Mouse (Mus musculus): ENCODE data around the gene Arnt2. TPM values are rescaled to one million over a fixed set of nuclear protein-coding genes. Genes with fewer than 3 reads are reported as not detected.
A peak's percentile ranks its signal among the peaks of the same experiment; 100 is the strongest.

Arnt2 gene
- polyA plus RNA-seq, 1 experiment from 2014 or later, result 0.15 TPM

GRCm38 (mm10) chr7:84284974-84285373, 125.0 kb downstream of the Arnt2 start:
- no peaks in the 10 kb centered on the region for H3K4me1 ChIP-seq (replicated peaks)
- H3K4me2 ChIP-seq, result no peak overlapping the region
- no peaks in the 10 kb centered on the region for H3K27me3 ChIP-seq
- ATAC-seq (ENCODE audit: insufficient read depth), result no peak
- no peaks in the 10 kb centered on the region for H3K36me3 ChIP-seq (replicated peaks)
- no peak overlapping the region for H3K4me3 ChIP-seq (replicated peaks)
- no peak overlapping the region for H3K27ac ChIP-seq (replicated peaks)
- 40% methylated on average over 3 of the region's 3 CpGs for WGBS (ENCODE audit: insufficient replicate concordance)
- no peak overlapping the region for H3K9ac ChIP-seq
- H3K9me3 ChIP-seq (replicated peaks), result no peaks in the 10 kb centered on the region

- Histone ChIP-seq H3K4me1 (replicated peaks) (no peaks in the 10 kb centered on the region), H3K9ac (no peak overlapping the region), H3K4me3 (replicated peaks) (no peak overlapping the region), H3K27ac (replicated peaks) (no peak overlapping the region), H3K9me3 (replicated peaks) (no peaks in the 10 kb centered on the region), H3K36me3 (replicated peaks) (no peaks in the 10 kb centered on the region), H3K27me3 (no peaks in the 10 kb centered on the region), H3K4me2 (no peak overlapping the region)
- no peak for ATAC-seq (ENCODE audit: insufficient read depth)
- WGBS (ENCODE audit: insufficient replicate concordance), result 54% methylated on average over 4 of the region's 4 CpGs
These were observed 127.7 kb downstream of the Arnt2 start for GRCm38 (mm10) chr7:84282231-84282630.

- Histone ChIP-seq H3K4me1 (replicated peaks) (no peaks in the 10 kb centered on the region), H3K4me2 (no peak overlapping the region), H3K9me3 (replicated peaks) (no peaks in the 10 kb centered on the region), H3K9ac (no peak overlapping the region), H3K36me3 (replicated peaks) (no peaks in the 10 kb centered on the region), H3K27ac (replicated peaks) (no peak overlapping the region), H3K27me3 (no peaks in the 10 kb centered on the region), H3K4me3 (replicated peaks) (no peak overlapping the region)
- ATAC-seq (ENCODE audit: insufficient read depth), result no peak
- 27% methylated on average over 1 of the region's 1 CpGs for WGBS (ENCODE audit: insufficient replicate concordance)
These were observed 130.7 kb downstream of the Arnt2 start for GRCm38 (mm10) chr7:84279231-84279630.

- 63% methylated on average over 10 of the region's 10 CpGs for WGBS (ENCODE audit: insufficient replicate concordance)
- no peak overlapping the region for H3K9ac ChIP-seq
- H3K27ac ChIP-seq (replicated peaks), result no peak overlapping the region
- ATAC-seq (ENCODE audit: insufficient read depth), result no peak
- no peaks in the 10 kb centered on the region for H3K27me3 ChIP-seq
- no peaks in the 10 kb centered on the region for H3K4me1 ChIP-seq (replicated peaks)
- no peaks in the 10 kb centered on the region for H3K9me3 ChIP-seq (replicated peaks)
- H3K4me3 ChIP-seq (replicated peaks), result no peak overlapping the region
- no peak overlapping the region for H3K4me2 ChIP-seq
- no peaks in the 10 kb centered on the region for H3K36me3 ChIP-seq (replicated peaks)
These were observed 134.7 kb downstream of the Arnt2 start for GRCm38 (mm10) chr7:84275312-84275711.

GRCm38 (mm10) chr7:84273930-84274329, 136.0 kb downstream of the Arnt2 start:
- H3K4me2 ChIP-seq, result no peak overlapping the region
- H3K27ac ChIP-seq (replicated peaks), result no peak overlapping the region
- H3K9ac ChIP-seq, result no peak overlapping the region
- no peaks in the 10 kb centered on the region for H3K4me1 ChIP-seq (replicated peaks)
- H3K27me3 ChIP-seq, result no peaks in the 10 kb centered on the region
- no peak for ATAC-seq (ENCODE audit: insufficient read depth)
- WGBS (ENCODE audit: insufficient replicate concordance), result 64% methylated on average over 6 of the region's 6 CpGs
- no peaks in the 10 kb centered on the region for H3K36me3 ChIP-seq (replicated peaks)
- H3K9me3 ChIP-seq (replicated peaks), result no peaks in the 10 kb centered on the region
- no peak overlapping the region for H3K4me3 ChIP-seq (replicated peaks)

GRCm38 (mm10) chr7:84272206-84272818, 137.7 kb downstream of the Arnt2 start:
- no peaks in the 10 kb centered on the region for H3K4me1 ChIP-seq (replicated peaks)
- no peaks in the 10 kb centered on the region for H3K36me3 ChIP-seq (replicated peaks)
- peak; percentile 37; the same call in 1 of the 2 replicates for ATAC-seq (ENCODE audit: insufficient read depth)
- no peak overlapping the region for H3K9ac ChIP-seq
- H3K27me3 ChIP-seq, result no peaks in the 10 kb centered on the region
- WGBS (ENCODE audit: insufficient replicate concordance), result 18% methylated on average over 7 of the region's 7 CpGs
- no peak overlapping the region for H3K27ac ChIP-seq (replicated peaks)
- H3K4me3 ChIP-seq (replicated peaks), result no peak overlapping the region
- no peak overlapping the region for H3K4me2 ChIP-seq
- H3K9me3 ChIP-seq (replicated peaks), result no peaks in the 10 kb centered on the region

GRCm38 (mm10) chr7:84271429-84271828, 138.5 kb downstream of the Arnt2 start:
- no peak for ATAC-seq (ENCODE audit: insufficient read depth)
- Histone ChIP-seq H3K27me3 (no peaks in the 10 kb centered on the region), H3K9ac (no peak overlapping the region), H3K4me3 (replicated peaks) (no peak overlapping the region), H3K27ac (replicated peaks) (no peak overlapping the region), H3K4me1 (replicated peaks) (no peaks in the 10 kb centered on the region), H3K9me3 (replicated peaks) (no peaks in the 10 kb centered on the region), H3K4me2 (no peak overlapping the region), H3K36me3 (replicated peaks) (no peaks in the 10 kb centered on the region)
- 65% methylated on average over 5 of the region's 5 CpGs for WGBS (ENCODE audit: insufficient replicate concordance)

GRCm38 (mm10) chr7:84263466-84263865, 146.5 kb downstream of the Arnt2 start:
- Histone ChIP-seq H3K9me3 (replicated peaks) (no peaks in the 10 kb centered on the region), H3K9ac (no peak overlapping the region), H3K36me3 (replicated peaks) (no peaks in the 10 kb centered on the region), H3K27me3 (no peaks in the 10 kb centered on the region), H3K27ac (replicated peaks) (no peak overlapping the region), H3K4me2 (no peak overlapping the region), H3K4me3 (replicated peaks) (no peak overlapping the region), H3K4me1 (replicated peaks) (no peaks in the 10 kb centered on the region)
- ATAC-seq (ENCODE audit: insufficient read depth), result no peak
- 65% methylated on average over 4 of the region's 4 CpGs for WGBS (ENCODE audit: insufficient replicate concordance)

GRCm38 (mm10) chr7:84261341-84261740, 148.6 kb downstream of the Arnt2 start:
- no peak overlapping the region for H3K9ac ChIP-seq
- H3K4me3 ChIP-seq (replicated peaks), result no peak overlapping the region
- ATAC-seq (ENCODE audit: insufficient read depth), result no peak
- H3K9me3 ChIP-seq (replicated peaks), result no peaks in the 10 kb centered on the region
- no peaks in the 10 kb centered on the region for H3K36me3 ChIP-seq (replicated peaks)
- H3K4me1 ChIP-seq (replicated peaks), result no peaks in the 10 kb centered on the region
- 52% methylated on average over 6 of the region's 6 CpGs for WGBS (ENCODE audit: insufficient replicate concordance)
- H3K27ac ChIP-seq (replicated peaks), result no peak overlapping the region
- no peak overlapping the region for H3K4me2 ChIP-seq
- no peaks in the 10 kb centered on the region for H3K27me3 ChIP-seq

- 43% methylated on average over 4 of the region's 4 CpGs for whole genome bisulfite sequencing (ENCODE audit: insufficient replicate concordance)
- H3K36me3 ChIP-seq (replicated peaks), result no peaks in the 10 kb centered on the region
- H3K27me3 ChIP-seq, result no peaks in the 10 kb centered on the region
- ATAC-seq (ENCODE audit: insufficient read depth), result no peak
- H3K27ac ChIP-seq (replicated peaks), result no peak overlapping the region
- no peak overlapping the region for H3K4me3 ChIP-seq (replicated peaks)
- H3K9me3 ChIP-seq (replicated peaks), result no peaks in the 10 kb centered on the region
- no peak overlapping the region for H3K4me2 ChIP-seq
- no peaks in the 10 kb centered on the region for H3K4me1 ChIP-seq (replicated peaks)
- no peak overlapping the region for H3K9ac ChIP-seq
These were observed 149.6 kb downstream of the Arnt2 start for GRCm38 (mm10) chr7:84260401-84260800.

- H3K4me3 ChIP-seq (replicated peaks), result no peak overlapping the region
- no peaks in the 10 kb centered on the region for H3K4me1 ChIP-seq (replicated peaks)
- H3K27ac ChIP-seq (replicated peaks), result no peak overlapping the region
- no peaks in the 10 kb centered on the region for H3K9me3 ChIP-seq (replicated peaks)
- H3K9ac ChIP-seq, result no peak overlapping the region
- H3K4me2 ChIP-seq, result no peak overlapping the region
- WGBS (ENCODE audit: insufficient replicate concordance), result 64% methylated on average over 4 of the region's 4 CpGs
- no peaks in the 10 kb centered on the region for H3K36me3 ChIP-seq (replicated peaks)
- no peak for ATAC-seq (ENCODE audit: insufficient read depth)
- no peaks in the 10 kb centered on the region for H3K27me3 ChIP-seq
These were observed 150.5 kb downstream of the Arnt2 start for GRCm38 (mm10) chr7:84259309-84259985.

- Histone ChIP-seq H3K4me2 (no peak overlapping the region), H3K9ac (no peak overlapping the region), H3K27me3 (no peaks in the 10 kb centered on the region), H3K36me3 (replicated peaks) (no peaks in the 10 kb centered on the region), H3K9me3 (replicated peaks) (no peaks in the 10 kb centered on the region), H3K4me3 (replicated peaks) (no peak overlapping the region), H3K27ac (replicated peaks) (no peak overlapping the region), H3K4me1 (replicated peaks) (no peaks in the 10 kb centered on the region)
- WGBS (ENCODE audit: insufficient replicate concordance), result 54% methylated on average over 3 of the region's 3 CpGs
- no peak for ATAC-seq (ENCODE audit: insufficient read depth)
These were observed 153.3 kb downstream of the Arnt2 start for GRCm38 (mm10) chr7:84256661-84257060.
